Mouse (Mus musculus): ENCODE measurements around the gene Phlda3. TPM values are rescaled to one million over a fixed set of nuclear protein-coding genes. Genes with fewer than 3 reads are reported as not detected.

Gene Phlda3
- polyA plus RNA-seq, 1 experiment from 2014 or later: 22.0 TPM

DNA sequence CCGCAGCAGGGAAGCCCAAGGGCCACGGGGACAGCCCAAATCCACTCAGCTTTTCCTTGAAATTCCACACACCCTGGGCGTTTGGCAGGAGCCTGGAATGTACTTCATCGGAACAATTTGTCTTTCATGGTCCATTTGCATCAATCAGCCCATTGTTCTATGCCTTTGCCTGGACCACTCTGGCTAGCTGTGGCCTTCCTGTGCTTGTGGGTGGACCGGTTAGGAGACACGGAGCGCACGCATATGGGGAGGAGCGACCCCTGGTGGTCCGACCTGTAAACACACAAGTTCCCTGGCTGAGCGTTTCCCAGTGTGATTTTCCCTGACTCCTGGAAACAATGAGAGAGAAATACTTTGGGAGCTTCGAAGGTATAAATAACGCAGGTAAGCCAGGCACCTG lies 15.3 kb downstream of the Phlda3 start:
- H3K27me3 ChIP-seq (replicated peaks; ENCODE audit: control insufficient read depth, insufficient read depth, low read length): 0 out of 2 replicates have a peak, but pooled peaks cover 5% of the 10 kb centered on the region
- no peak overlapping the region for H3K4me3 ChIP-seq (ENCODE audit: low read depth, low read length)
- H3K4me2 ChIP-seq (replicated peaks; ENCODE audit: low read depth): no peak overlapping the region
- H3K9ac ChIP-seq (ENCODE audit: low read depth, low read length): no peak overlapping the region
- peak; percentile 34; the same call in 1 of the 2 replicates for ATAC-seq
- H3K4me1 ChIP-seq (replicated peaks; ENCODE audit: control insufficient read depth, insufficient read depth, low read length): no peaks in the 10 kb centered on the region
- WGBS: 17% methylated on average over 13 of the region's 13 CpGs
- H3K9me3 ChIP-seq (ENCODE audit: control insufficient read depth): no peaks in the 10 kb centered on the region
- H3K27ac ChIP-seq (ENCODE audit: low read depth, low read length): no peak overlapping the region
- TF ChIP-seq CTCF (IDR thresholded peaks at IDR 0.05; ENCODE audit: low read depth): peak; percentile 98
- H3K36me3 ChIP-seq (ENCODE audit: control insufficient read depth, insufficient read depth): no peaks in the 10 kb centered on the region

DNA sequence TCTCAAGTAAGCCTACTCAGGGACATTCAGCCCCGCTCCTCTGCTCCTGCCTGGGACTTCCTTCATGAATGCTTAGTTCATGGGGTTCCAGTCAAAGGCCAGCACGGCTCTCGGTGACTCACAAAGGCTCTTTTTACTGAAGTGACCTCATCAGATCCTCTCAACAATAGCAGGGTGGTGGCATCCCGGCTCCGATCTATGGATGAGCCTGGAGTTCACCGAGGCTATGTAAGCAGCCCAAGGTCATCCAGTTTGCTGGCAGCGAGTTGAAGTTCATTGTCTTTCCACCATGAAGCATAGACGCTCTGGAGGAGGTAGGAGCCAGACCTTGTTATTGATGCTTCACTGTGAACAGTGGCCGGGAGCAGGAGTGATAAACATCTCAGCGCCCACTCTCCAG lies 16.9 kb downstream of the Phlda3 start:
- no peak overlapping the region for H3K27ac ChIP-seq (ENCODE audit: low read depth, low read length)
- ATAC-seq: no peak
- no peaks in the 10 kb centered on the region for H3K4me1 ChIP-seq (replicated peaks; ENCODE audit: control insufficient read depth, insufficient read depth, low read length)
- no peaks in the 10 kb centered on the region for H3K9me3 ChIP-seq (ENCODE audit: control insufficient read depth)
- no peak overlapping the region for H3K4me2 ChIP-seq (replicated peaks; ENCODE audit: low read depth)
- H3K9ac ChIP-seq (ENCODE audit: low read depth, low read length): no peak overlapping the region
- H3K27me3 ChIP-seq (replicated peaks; ENCODE audit: control insufficient read depth, insufficient read depth, low read length): 0 out of 2 replicates have a peak, but pooled peaks cover 5% of the 10 kb centered on the region
- no peaks in the 10 kb centered on the region for H3K36me3 ChIP-seq (ENCODE audit: control insufficient read depth, insufficient read depth)
- WGBS: 61% methylated on average over 10 of the region's 10 CpGs
- no peak overlapping the region for H3K4me3 ChIP-seq (ENCODE audit: low read depth, low read length)
- TF ChIP-seq CTCF (IDR thresholded peaks at IDR 0.05; ENCODE audit: low read depth): no peak

DNA sequence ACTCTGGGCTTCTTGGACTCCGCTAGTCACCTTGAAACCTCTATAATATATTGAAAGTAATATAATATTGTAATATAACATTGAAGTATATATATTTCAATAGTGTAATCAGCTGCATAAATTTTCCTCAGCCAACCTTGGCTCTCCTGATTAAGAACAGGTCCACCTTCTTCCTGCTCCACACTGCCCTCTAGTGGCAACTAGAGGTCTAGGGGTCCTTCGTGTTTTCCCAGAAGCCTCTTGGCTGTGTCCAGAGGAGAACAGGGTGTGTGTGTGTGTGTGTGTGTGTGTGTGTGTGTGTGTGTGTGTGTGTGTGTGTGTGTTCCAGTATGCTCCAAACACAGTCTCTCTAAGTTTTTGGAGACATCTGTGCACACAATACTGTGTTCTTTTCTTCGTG lies 21.9 kb downstream of the Phlda3 start:
- no peaks in the 10 kb centered on the region for H3K27me3 ChIP-seq (replicated peaks; ENCODE audit: control insufficient read depth, insufficient read depth, low read length)
- no peak overlapping the region for H3K4me2 ChIP-seq (replicated peaks; ENCODE audit: low read depth)
- WGBS: 46% methylated on average over 3 of the region's 3 CpGs
- peaks cover 11% of the 10 kb centered on the region; the same call in 1 of the 2 replicates for H3K4me1 ChIP-seq (replicated peaks; ENCODE audit: control insufficient read depth, insufficient read depth, low read length)
- H3K27ac ChIP-seq (ENCODE audit: low read depth, low read length): no peak overlapping the region
- H3K4me3 ChIP-seq (ENCODE audit: low read depth, low read length): no peak overlapping the region
- no peaks in the 10 kb centered on the region for H3K9me3 ChIP-seq (ENCODE audit: control insufficient read depth)
- H3K9ac ChIP-seq (ENCODE audit: low read depth, low read length): no peak overlapping the region
- TF ChIP-seq CTCF (IDR thresholded peaks at IDR 0.05; ENCODE audit: low read depth): peak; percentile 90
- H3K36me3 ChIP-seq (ENCODE audit: control insufficient read depth, insufficient read depth): no peaks in the 10 kb centered on the region
- no peak for ATAC-seq

DNA sequence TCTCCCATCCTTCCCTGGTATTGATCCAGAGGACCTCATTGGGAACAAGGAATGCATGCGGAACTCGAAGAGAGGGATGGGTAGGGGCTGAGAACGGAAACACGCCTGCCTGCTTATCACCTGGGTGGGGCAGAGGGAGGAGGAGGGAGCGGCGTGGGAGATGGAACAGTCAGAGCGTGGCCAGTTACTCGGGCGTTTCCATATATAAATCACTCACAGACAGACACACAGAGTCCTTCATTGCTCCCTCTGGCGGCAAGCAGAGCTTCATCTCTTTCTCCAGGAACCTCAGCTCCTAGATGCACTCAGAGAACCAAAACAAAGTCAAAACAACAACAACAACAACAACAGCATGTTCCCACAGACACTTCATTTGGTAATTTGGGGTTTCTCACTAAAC lies 22.8 kb downstream of the Phlda3 start:
- H3K9me3 ChIP-seq (ENCODE audit: control insufficient read depth): no peaks in the 10 kb centered on the region
- TF ChIP-seq CTCF (IDR thresholded peaks at IDR 0.05; ENCODE audit: low read depth): peak; percentile 79
- no peak for ATAC-seq
- no peak overlapping the region for H3K4me3 ChIP-seq (ENCODE audit: low read depth, low read length)
- H3K27me3 ChIP-seq (replicated peaks; ENCODE audit: control insufficient read depth, insufficient read depth, low read length): no peaks in the 10 kb centered on the region
- no peak overlapping the region for H3K27ac ChIP-seq (ENCODE audit: low read depth, low read length)
- no peaks in the 10 kb centered on the region for H3K36me3 ChIP-seq (ENCODE audit: control insufficient read depth, insufficient read depth)
- 7% methylated on average over 10 of the region's 10 CpGs for WGBS
- H3K9ac ChIP-seq (ENCODE audit: low read depth, low read length): no peak overlapping the region
- peak overlapping the region; percentile 27; the same call in 1 of the 2 replicates for H3K4me2 ChIP-seq (replicated peaks; ENCODE audit: low read depth)
- H3K4me1 ChIP-seq (replicated peaks; ENCODE audit: control insufficient read depth, insufficient read depth, low read length): peaks cover 17% of the 10 kb centered on the region

DNA sequence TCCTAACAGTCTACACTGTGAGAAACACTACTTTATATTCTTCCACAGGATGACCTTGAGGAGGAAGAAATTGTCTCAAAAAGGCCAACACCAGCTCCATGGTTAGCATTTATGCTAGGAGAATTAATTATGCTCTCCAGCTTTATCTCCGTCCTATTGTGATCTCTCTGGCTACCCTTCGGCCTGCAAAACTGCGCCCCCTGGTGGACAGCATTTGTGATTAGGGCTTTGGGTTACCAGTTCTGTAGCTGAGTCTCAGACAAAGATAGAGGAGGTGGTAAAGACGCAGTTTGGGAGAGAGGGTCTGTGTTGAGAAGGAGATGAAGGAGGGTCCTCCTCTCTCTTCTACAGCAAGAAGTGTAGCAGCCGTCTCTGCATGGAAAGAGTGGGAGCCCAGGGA lies 23.9 kb downstream of the Phlda3 start:
- no peaks in the 10 kb centered on the region for H3K27me3 ChIP-seq (replicated peaks; ENCODE audit: control insufficient read depth, insufficient read depth, low read length)
- 4% methylated on average over 5 of the region's 5 CpGs for WGBS

DNA sequence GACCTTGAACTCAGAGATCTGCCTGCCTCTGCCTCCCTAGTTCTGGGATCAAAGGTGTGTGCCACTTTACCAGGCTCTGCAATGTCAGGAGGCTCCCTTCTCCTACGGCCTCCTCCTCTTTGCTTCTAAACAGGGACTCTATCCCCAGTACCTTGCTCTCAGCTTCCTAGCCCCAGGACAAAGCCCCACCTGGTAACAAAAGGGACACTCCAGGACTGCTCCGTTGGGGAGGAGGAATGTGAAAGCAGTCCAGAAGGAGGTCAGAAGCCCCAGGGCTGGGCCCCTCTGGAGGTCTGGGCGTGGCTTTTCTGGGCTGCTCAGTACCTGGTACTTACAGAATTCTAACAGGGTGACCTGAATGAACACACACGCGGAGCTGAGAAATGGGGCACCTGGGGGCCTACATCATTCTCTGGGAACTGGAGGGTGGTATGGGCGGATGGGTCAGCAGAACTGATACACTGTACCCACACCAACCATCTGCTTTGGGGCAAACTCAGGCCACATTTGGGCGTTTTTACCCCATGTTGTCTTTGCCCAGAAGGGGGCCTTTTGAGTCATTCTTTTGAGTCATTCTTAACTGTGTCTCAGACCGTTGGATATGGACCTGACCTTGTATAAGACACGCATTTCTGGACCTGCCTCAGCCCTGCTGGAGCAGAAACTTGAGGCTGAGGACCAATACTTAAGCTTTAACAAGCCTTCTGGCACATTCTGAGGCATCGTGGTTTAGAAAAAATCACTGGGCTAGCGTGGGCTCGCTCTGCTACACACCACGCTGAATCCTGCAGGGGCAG lies 26.4 kb downstream of the Phlda3 start:
- Histone ChIP-seq H3K27me3 (replicated peaks; ENCODE audit: control insufficient read depth, insufficient read depth, low read length) (no peaks in the 10 kb centered on the region), H3K4me3 (ENCODE audit: low read depth, low read length) (no peak overlapping the region), H3K9me3 (ENCODE audit: control insufficient read depth) (no peaks in the 10 kb centered on the region), H3K4me2 (replicated peaks; ENCODE audit: low read depth) (peak overlapping the region; percentile 6; the same call in 1 of the 2 replicates), H3K36me3 (ENCODE audit: control insufficient read depth, insufficient read depth) (no peaks in the 10 kb centered on the region), H3K27ac (ENCODE audit: low read depth, low read length) (no peak overlapping the region; the same call in 1 of the 2 replicates), H3K4me1 (replicated peaks; ENCODE audit: control insufficient read depth, insufficient read depth, low read length) (peaks cover 32% of the 10 kb centered on the region), H3K9ac (ENCODE audit: low read depth, low read length) (no peak overlapping the region)
- 68% methylated on average over 13 of the region's 13 CpGs for WGBS
- no peak for ATAC-seq
- TF ChIP-seq CTCF (IDR thresholded peaks at IDR 0.05; ENCODE audit: low read depth): peak; percentile 37

More for the DNA sequence above, 23.9 kb downstream of the Phlda3 start:
- H3K4me2 ChIP-seq (replicated peaks; ENCODE audit: low read depth): no peak overlapping the region
- no peak overlapping the region for H3K4me3 ChIP-seq (ENCODE audit: low read depth, low read length)
- H3K9ac ChIP-seq (ENCODE audit: low read depth, low read length): no peak overlapping the region
- ATAC-seq: no peak
- H3K4me1 ChIP-seq (replicated peaks; ENCODE audit: control insufficient read depth, insufficient read depth, low read length): peaks cover 21% of the 10 kb centered on the region
- no peaks in the 10 kb centered on the region for H3K9me3 ChIP-seq (ENCODE audit: control insufficient read depth)
- no peaks in the 10 kb centered on the region for H3K36me3 ChIP-seq (ENCODE audit: control insufficient read depth, insufficient read depth)
- TF ChIP-seq CTCF (IDR thresholded peaks at IDR 0.05; ENCODE audit: low read depth): peak; percentile 95
- H3K27ac ChIP-seq (ENCODE audit: low read depth, low read length): no peak overlapping the region

Data from intestine, postnatal 0 days (tissue).